Mouse (Mus musculus): ENCODE data around the gene Gm44965.

- TF ChIP-seq CTCF (IDR thresholded peaks at IDR 0.05; ENCODE audit: low read depth), result no peak
- no peak for TF ChIP-seq EP300 (IDR thresholded peaks at IDR 0.05; ENCODE audit: low read depth)
Measured at GRCm38 (mm10) chr6:48573280-48573679, 20.5 kb upstream of the Gm44965 start.
